Mouse (Mus musculus): Measurements from ENCODE around the gene Gcnt1. TPM values are rescaled to one million over a fixed set of nuclear protein-coding genes. Genes with fewer than 3 reads are reported as not detected.

Gcnt1 gene
- total RNA-seq (2023), result 2.0 TPM

GRCm38 (mm10) chr19:17372701-17373100 lies at the start of gene Gcnt1:
Gene Gcnt1 (minus strand): TSS chr19:17372844.

GRCm38 (mm10) chr19:17393841-17394591 lies 21.4 kb upstream of the Gcnt1 start, which contains the start of gene Rfk:
Gene Rfk (plus strand): TSS chr19:17394043.

Other genes starting within 250 kb of the Gcnt1 start
- 34.8 TPM for gene Rfk, start 21.2 kb upstream of the Gcnt1 start, total RNA-seq (2023)

Data from CD8-positive naive resting alpha-beta T cell, adult 57 days (primary cell).